Mouse (Mus musculus): Measurements from ENCODE around the gene Tent4b. TPM values are rescaled to one million over a fixed set of nuclear protein-coding genes. Genes with fewer than 3 reads are reported as not detected.

Tent4b gene
- polyA plus RNA-seq, 1 experiment: 8.4 TPM

DNA sequence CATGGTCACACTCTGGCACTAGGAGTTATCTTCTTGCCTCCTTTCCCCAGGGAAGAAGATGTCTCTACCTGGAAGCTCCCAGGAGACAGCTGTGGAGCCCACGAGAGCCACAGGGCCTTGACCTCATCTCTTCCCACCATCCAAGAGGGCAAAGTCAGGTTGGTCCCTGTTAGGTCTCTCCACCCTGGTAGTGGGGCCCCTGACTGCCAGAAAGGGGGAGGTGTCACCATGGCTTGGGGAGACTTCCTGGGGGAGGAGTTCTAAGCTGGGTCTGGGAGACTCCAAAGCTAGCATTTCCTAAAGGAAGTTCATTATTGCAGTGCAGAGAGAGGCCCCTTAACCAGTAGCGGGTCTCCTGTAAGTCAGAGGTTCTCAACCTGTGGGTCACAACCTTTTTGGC lies 96.0 kb downstream of the Tent4b start:
- no peak for TF ChIP-seq USF1 (IDR thresholded peaks at IDR 0.05; ENCODE audit: low read depth)
- TF ChIP-seq CTCF (IDR thresholded peaks at IDR 0.05; ENCODE audit: control insufficient read depth, insufficient read depth, insufficient read length): no peak
- TF ChIP-seq MAX (IDR thresholded peaks at IDR 0.05): no peak
- TF ChIP-seq MYOD1 (IDR thresholded peaks at IDR 0.05; ENCODE audit: control insufficient read depth, insufficient read length, low read depth): no peak
- no peak for TF ChIP-seq MYOG (IDR thresholded peaks at IDR 0.05; ENCODE audit: control insufficient read depth, extremely low read depth, insufficient read length)
- TF ChIP-seq CEBPB (IDR thresholded peaks at IDR 0.05; ENCODE audit: low read depth): no peak
- no peak for TF ChIP-seq FOSL1 (IDR thresholded peaks at IDR 0.05; ENCODE audit: insufficient read depth, low read length, poor library complexity, severe bottlenecking)
- no peak overlapping the region for H3K4me3 ChIP-seq (ENCODE audit: insufficient read depth, poor library complexity, severe bottlenecking)

DNA sequence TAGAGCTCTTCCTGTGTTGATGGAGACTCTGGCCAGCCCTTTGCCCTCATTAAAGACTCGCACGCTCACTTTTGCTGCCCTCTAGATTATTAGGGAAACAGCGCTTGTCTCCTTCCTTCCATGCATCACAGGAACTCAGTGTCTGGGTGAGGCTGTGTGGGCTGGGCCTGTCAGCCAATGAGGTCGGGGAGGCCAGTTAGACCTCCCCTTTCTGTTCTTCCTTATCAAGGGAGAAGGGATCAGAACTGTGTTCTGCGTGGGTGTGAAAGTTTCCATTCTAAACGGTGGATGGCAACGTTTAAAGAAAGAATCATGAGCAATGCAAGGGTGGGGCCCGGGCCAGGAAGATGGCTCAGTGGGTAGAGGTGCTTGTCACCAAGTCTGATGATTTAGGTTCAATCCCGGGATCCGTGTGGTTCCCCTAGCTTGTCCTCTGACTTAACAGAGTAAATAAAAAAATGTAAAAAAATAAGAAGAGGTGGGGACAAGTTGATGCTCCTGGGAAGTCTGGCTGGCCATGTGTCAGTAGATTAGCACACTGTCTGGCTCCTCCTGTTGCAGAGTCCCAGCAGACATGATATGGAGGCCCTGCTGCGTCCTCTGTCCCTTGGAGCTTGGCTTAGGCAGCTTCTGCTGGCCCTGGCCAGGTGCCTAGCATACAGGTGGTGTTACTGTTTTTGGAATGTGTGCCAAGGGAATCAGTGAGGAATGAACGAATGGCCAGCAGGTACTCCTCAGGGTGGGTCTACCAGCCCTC lies 99.1 kb downstream of the Tent4b start:
- TF ChIP-seq FOSL1 (IDR thresholded peaks at IDR 0.05; ENCODE audit: insufficient read depth, low read length, poor library complexity, severe bottlenecking): no peak
- TF ChIP-seq USF1 (IDR thresholded peaks at IDR 0.05; ENCODE audit: low read depth): no peak
- TF ChIP-seq MYOD1 (IDR thresholded peaks at IDR 0.05; ENCODE audit: control insufficient read depth, insufficient read length, low read depth): no peak
- no peak for TF ChIP-seq MYOG (IDR thresholded peaks at IDR 0.05; ENCODE audit: control insufficient read depth, extremely low read depth, insufficient read length)
- no peak for TF ChIP-seq CTCF (IDR thresholded peaks at IDR 0.05; ENCODE audit: control insufficient read depth, insufficient read depth, insufficient read length)
- TF ChIP-seq MAX (IDR thresholded peaks at IDR 0.05): no peak
- no peak for TF ChIP-seq CEBPB (IDR thresholded peaks at IDR 0.05; ENCODE audit: low read depth)

More for the DNA sequence above, 96.0 kb downstream of the Tent4b start:
- Histone ChIP-seq H3K79me3 (ENCODE audit: low read depth) (peaks cover 65% of the 10 kb centered on the region), H3K36me3 (ENCODE audit: control insufficient read depth, insufficient read depth) (peaks cover 74% of the 10 kb centered on the region), H3K27me3 (ENCODE audit: control insufficient read depth, insufficient read depth, insufficient read length) (no peaks in the 10 kb centered on the region), H3K79me2 (ENCODE audit: control insufficient read depth, insufficient read depth) (peaks cover 94% of the 10 kb centered on the region), H3ac (ENCODE audit: control insufficient read depth, insufficient read length, low read depth) (no peak overlapping the region)

DNA sequence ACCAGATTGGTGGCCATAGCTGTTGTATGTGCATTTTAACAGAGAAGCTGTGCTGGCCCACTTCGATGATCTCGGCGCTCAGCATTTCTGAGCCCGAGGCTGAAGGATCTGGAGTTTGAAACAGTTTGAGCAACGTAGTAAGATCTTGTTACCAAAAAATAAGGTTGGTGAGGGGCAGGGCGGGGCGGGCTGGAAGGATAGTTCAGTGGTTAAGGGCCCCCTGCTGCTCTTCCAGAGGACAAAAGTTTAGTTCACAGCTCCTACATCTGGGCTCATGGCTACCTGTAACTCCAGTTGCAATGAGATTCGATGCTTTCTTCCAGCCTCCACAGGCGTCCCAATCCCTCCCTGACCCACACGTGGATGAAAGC lies 99.7 kb downstream of the Tent4b start:
- no peak for TF ChIP-seq MYOG (IDR thresholded peaks at IDR 0.05; ENCODE audit: control insufficient read depth, extremely low read depth, insufficient read length)
- TF ChIP-seq CEBPB (IDR thresholded peaks at IDR 0.05; ENCODE audit: low read depth): no peak
- no peak for TF ChIP-seq FOSL1 (IDR thresholded peaks at IDR 0.05; ENCODE audit: insufficient read depth, low read length, poor library complexity, severe bottlenecking)
- TF ChIP-seq MAX (IDR thresholded peaks at IDR 0.05): no peak
- no peak for TF ChIP-seq USF1 (IDR thresholded peaks at IDR 0.05; ENCODE audit: low read depth)
- no peak for TF ChIP-seq CTCF (IDR thresholded peaks at IDR 0.05; ENCODE audit: control insufficient read depth, insufficient read depth, insufficient read length)
- TF ChIP-seq MYOD1 (IDR thresholded peaks at IDR 0.05; ENCODE audit: control insufficient read depth, insufficient read length, low read depth): no peak
- H3ac ChIP-seq (ENCODE audit: control insufficient read depth, insufficient read length, low read depth): no peak overlapping the region
- H3K79me3 ChIP-seq (ENCODE audit: low read depth): peaks cover 58% of the 10 kb centered on the region
- H3K79me2 ChIP-seq (ENCODE audit: control insufficient read depth, insufficient read depth): peaks cover 94% of the 10 kb centered on the region
- H3K4me3 ChIP-seq (ENCODE audit: insufficient read depth, poor library complexity, severe bottlenecking): no peak overlapping the region
- H3K27me3 ChIP-seq (ENCODE audit: control insufficient read depth, insufficient read depth, insufficient read length): no peaks in the 10 kb centered on the region
- H3K36me3 ChIP-seq (ENCODE audit: control insufficient read depth, insufficient read depth): peaks cover 70% of the 10 kb centered on the region

More for the DNA sequence above, 99.1 kb downstream of the Tent4b start:
- H3ac ChIP-seq (ENCODE audit: control insufficient read depth, insufficient read length, low read depth): no peak overlapping the region
- no peaks in the 10 kb centered on the region for H3K27me3 ChIP-seq (ENCODE audit: control insufficient read depth, insufficient read depth, insufficient read length)
- peaks cover 70% of the 10 kb centered on the region for H3K36me3 ChIP-seq (ENCODE audit: control insufficient read depth, insufficient read depth)
- peaks cover 59% of the 10 kb centered on the region for H3K79me3 ChIP-seq (ENCODE audit: low read depth)
- H3K79me2 ChIP-seq (ENCODE audit: control insufficient read depth, insufficient read depth): peaks cover 94% of the 10 kb centered on the region
- H3K4me3 ChIP-seq (ENCODE audit: insufficient read depth, poor library complexity, severe bottlenecking): no peak overlapping the region

DNA sequence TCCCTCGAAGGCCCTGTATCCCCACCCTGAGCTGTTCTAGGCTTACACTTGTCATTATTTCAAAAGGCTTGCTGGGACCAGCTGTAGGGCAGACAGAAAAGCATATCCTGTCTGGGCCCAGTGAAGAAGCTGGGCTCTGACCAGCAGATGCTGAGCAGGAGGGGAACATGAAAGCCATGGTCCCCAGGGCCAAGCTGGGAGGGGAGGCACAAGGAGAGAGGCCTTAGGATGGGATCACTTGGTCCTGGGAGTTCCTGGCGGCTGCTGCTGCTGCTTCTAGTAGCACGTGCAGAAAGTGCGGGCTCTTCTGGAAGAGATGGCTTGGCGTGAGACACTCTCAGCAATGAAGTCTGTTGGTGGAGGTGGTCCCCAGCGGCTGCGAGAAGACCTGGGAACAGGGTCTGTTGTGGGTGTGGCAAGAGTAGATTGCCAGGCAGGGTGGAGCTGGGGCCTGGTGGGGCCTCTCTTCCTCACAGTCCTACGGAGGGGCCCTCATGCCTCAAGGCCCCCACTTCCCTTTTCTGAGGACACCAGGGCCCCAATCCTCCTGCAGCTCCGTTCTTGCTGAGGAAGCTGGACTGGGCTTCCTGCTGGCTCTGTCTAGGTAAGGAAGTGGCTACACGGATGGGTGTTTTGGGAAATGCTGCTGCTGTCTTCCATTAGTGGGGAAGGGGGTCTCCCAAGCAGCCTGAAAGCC lies 101.0 kb downstream of the Tent4b start:
- Histone ChIP-seq H3K79me3 (ENCODE audit: low read depth) (peaks cover 50% of the 10 kb centered on the region), H3ac (ENCODE audit: control insufficient read depth, insufficient read length, low read depth) (no peak overlapping the region), H3K4me3 (ENCODE audit: insufficient read depth, poor library complexity, severe bottlenecking) (no peak overlapping the region), H3K27me3 (ENCODE audit: control insufficient read depth, insufficient read depth, insufficient read length) (no peaks in the 10 kb centered on the region), H3K79me2 (ENCODE audit: control insufficient read depth, insufficient read depth) (peaks cover 93% of the 10 kb centered on the region), H3K36me3 (ENCODE audit: control insufficient read depth, insufficient read depth) (peaks cover 74% of the 10 kb centered on the region)
- TF ChIP-seq USF1 (IDR thresholded peaks at IDR 0.05; ENCODE audit: low read depth): no peak
- no peak for TF ChIP-seq FOSL1 (IDR thresholded peaks at IDR 0.05; ENCODE audit: insufficient read depth, low read length, poor library complexity, severe bottlenecking)
- no peak for TF ChIP-seq MYOD1 (IDR thresholded peaks at IDR 0.05; ENCODE audit: control insufficient read depth, insufficient read length, low read depth)
- no peak for TF ChIP-seq CEBPB (IDR thresholded peaks at IDR 0.05; ENCODE audit: low read depth)
- TF ChIP-seq MAX (IDR thresholded peaks at IDR 0.05): no peak
- TF ChIP-seq CTCF (IDR thresholded peaks at IDR 0.05; ENCODE audit: control insufficient read depth, insufficient read depth, insufficient read length): no peak
- no peak for TF ChIP-seq MYOG (IDR thresholded peaks at IDR 0.05; ENCODE audit: control insufficient read depth, extremely low read depth, insufficient read length)

DNA sequence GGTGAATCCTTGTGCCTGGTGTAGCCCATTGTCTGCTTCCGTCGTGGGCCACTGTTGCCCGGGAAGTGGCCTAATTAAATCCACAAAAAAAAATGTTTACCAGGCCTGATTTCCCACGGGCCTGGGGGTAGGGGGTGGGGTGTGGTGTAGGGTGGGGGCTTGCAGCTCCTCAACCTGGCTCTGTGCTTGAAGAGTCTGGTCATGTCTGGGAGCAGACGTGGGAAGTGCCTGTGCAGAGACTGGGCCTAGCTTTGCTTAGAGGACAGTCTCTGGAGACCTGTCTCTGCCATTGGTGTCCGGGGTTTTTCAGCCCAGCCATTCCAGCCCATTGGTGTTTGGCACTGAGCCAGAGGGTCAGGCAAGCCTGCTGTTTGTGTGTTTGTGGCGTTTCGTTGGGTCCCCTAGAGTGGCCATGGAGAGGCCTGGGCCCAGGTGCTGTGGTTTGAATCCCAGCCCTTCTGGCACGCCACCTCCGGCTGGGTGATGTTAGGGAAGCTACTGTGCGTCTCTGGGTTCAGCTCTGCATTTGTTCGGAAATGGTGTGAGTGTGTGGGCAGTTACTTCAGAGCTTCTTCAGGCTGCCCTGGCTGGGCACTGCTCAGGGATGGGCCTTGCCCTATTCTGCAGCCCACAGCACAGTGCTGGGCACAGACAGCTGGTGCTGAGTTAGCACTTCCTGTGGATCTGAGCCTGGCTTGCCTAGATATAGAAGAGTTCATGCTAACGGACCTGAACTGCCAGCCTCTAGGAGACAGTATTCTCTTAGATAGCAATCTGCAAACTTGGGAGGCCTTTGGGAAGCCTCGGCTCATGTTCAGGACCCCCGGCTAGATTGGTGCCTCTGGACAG lies 102.8 kb downstream of the Tent4b start:
- no peak overlapping the region for H3ac ChIP-seq (ENCODE audit: control insufficient read depth, insufficient read length, low read depth)
- TF ChIP-seq MYOG (IDR thresholded peaks at IDR 0.05; ENCODE audit: control insufficient read depth, extremely low read depth, insufficient read length) (no peak), FOSL1 (IDR thresholded peaks at IDR 0.05; ENCODE audit: insufficient read depth, low read length, poor library complexity, severe bottlenecking) (no peak)
- no peak overlapping the region for H3K4me3 ChIP-seq (ENCODE audit: insufficient read depth, poor library complexity, severe bottlenecking)

More for the DNA sequence above, 102.8 kb downstream of the Tent4b start:
- Histone ChIP-seq H3K79me2 (ENCODE audit: control insufficient read depth, insufficient read depth) (peaks cover 90% of the 10 kb centered on the region), H3K27me3 (ENCODE audit: control insufficient read depth, insufficient read depth, insufficient read length) (no peaks in the 10 kb centered on the region), H3K79me3 (ENCODE audit: low read depth) (peaks cover 45% of the 10 kb centered on the region), H3K36me3 (ENCODE audit: control insufficient read depth, insufficient read depth) (peaks cover 71% of the 10 kb centered on the region)

Data from C2C12 (cell line).